Mouse (Mus musculus) monocyte, adult 2 months (primary cell): ENCODE results near the gene Nuak1.

Experiments used
- DNase-seq, 2 experiments: peaks; one replicate each; pipeline ENCODE4 v3.0.0; 2022; ENCODE audit warnings: low spot score in 2 of 2, low read depth in 1 of 2

The Nuak1 gene

DNA sequence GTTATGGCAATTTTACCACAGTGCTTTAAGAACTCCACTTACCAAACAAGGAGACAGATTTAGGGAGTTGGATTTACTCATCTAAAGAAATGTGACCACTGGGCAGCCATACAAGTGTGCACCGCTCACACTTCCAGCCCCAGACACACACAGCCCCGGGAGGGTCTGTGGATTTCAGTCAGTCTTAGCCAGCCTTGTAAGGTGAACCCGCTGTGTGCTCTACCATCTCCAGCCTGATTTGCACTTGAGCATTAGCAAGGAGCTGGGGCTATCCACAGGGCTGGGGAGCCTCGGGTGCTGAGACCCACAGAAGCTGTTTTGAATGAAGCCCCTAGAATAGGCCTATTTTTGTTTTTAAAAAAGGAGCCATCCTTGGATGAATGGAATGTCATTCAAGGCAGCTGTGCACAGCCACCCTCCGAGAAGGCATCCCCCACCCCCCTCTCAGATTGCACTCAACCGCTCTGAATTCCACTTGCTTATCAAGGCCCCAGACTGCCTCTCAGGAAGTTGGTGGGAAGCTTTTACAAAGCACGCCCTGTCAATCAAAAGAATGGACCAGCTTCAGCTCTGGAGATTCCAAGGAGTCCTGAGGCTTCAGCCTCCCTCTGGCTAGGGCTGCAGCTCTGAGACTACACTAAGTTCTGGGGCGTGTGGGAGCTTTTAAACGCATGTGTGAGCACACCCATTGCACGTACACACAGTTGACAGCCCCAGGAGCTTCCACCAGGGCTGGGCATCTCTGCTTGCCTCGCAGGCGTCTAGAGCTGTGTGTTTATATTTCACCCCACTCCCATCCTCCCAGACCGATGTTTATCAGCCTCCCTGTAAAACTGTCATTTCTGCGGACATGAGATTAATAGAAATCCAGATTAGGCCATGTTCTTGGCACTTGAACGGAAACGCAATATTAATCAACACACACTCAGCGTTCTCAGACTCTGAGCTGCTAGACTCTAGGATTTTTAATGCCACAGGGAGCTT is 57.2 kb downstream of the Nuak1 start:
- no peak for DNase-seq

- no peak for DNase-seq
Measured at GRCm38 (mm10) chr10:84381276-84381798, 59.1 kb downstream of the Nuak1 start.

DNA sequence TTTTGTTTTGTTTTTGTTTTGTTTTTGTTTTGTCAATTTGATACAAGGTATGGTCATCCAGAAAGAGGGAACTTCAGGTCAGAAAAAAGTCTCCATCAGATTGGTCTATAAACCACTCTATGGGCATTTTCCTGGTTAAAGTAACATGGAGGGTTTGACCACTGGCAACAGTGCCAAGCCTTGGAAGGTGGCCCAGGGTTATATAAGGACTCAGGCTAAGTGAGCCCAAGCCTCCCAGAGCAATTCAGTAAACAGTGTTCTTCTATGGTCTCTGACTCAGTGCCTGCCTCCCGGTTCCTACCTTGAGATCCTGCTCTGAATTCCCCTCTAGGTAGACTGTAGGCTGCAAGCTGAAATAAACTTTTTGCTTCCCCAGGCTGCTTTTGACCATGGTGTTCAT is 61.0 kb downstream of the Nuak1 start:
- no peak for DNase-seq

DNA sequence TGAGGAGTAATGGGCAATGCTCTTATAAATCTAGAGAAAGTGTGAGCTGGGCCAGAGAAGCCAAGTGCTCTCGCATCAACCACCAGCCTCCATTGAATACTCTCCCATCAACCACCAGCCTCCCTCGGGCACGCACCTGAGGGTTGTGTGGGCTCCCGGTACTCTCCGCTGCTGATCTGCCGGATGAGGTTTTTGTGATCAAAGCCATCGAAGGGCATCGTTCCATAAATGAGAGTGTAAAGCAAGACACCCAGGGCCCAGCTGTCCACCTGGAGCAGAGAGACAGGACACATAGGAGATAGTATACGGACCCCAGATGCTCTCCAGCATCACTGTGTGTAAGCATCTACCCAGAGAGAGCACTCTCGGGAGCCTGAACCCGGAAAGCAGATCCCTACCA is 62.4 kb downstream of the Nuak1 start:
- DNase-seq: no peak

- DNase-seq: no peak
Measured at GRCm38 (mm10) chr10:84376346-84376745, 64.1 kb downstream of the Nuak1 start.

DNA sequence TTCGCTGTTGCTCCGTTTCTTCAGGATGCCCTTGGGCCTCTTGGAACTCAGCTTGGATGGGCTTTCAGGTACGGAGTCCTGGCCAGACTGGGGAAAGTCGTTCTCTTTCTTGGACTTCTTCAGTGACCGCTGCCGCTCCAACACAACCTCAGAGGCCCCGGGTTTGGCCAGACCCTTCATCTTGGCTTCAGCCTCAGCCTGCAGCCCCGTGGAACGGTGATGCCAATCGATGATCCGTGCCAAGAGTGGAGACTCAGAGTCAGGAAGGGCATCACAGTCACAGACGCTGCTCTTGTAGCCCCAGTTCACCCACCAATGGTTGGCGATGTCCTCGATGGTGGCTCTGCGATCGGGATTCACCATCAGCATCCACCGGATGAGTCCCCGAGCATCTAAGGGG is 65.4 kb downstream of the Nuak1 start:
- no peak for DNase-seq

DNA sequence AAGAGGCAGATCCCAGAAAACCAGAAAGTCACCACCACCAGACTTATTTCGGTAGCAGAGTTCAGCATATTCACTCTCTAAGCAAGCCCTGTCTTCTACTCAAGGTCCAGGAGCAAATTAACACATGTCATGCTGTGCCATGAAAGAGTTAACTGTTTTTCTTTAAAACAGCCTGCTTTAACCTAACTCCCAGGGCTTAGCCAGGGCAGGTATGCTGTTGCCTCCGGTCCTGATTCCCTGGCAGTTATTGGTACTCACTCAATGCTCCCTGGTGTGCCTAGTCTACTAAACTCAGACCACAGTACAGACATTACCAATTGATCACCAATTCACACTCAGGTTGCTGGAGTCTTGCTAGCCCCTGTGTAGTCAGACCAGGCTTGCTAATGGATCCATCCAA is 66.9 kb downstream of the Nuak1 start:
- no peak for DNase-seq

DNA sequence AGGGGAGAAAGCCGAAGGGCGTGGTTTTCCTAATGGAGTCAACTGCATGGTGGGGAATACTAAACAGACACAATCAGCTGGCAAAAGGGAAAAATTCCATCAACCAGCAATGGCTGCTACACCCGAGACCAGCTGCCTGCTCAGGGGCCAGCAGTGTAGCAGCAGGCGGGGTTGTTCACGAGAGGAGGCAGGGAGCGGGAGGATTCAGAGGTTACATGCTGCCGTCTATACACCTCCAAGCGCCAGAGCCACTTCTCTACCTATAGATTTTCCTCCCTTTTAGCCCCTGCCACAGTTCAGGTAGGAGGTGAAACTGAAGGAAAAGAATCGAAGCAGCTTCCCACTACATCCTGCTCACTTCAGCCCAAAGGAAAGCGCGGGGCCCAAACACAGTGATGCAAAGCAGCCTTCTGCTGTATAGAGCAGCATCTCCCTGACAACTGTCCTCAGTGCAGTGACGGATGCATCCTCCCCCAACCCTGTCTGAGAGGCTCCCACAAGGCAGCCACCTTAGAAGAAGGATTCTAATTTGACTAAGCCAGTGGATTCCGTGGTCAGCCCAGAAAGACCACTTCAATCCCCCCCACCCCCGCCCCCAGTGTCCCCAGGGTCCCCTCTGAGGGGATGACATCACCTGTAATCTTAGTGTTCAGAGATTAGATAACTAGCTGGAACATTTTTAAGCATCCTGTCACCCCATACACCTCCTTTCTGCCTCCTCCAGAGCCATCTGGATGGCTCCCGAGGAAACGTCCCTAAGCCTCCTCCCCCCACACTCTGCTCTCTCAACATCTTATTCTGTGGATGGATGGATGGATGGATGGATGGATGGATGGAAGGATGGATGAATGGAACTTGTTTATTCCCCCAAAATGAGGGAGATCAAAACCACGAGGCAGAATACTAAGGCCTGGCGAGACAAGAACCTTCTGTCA is 68.0 kb downstream of the Nuak1 start:
- no peak for DNase-seq

DNA sequence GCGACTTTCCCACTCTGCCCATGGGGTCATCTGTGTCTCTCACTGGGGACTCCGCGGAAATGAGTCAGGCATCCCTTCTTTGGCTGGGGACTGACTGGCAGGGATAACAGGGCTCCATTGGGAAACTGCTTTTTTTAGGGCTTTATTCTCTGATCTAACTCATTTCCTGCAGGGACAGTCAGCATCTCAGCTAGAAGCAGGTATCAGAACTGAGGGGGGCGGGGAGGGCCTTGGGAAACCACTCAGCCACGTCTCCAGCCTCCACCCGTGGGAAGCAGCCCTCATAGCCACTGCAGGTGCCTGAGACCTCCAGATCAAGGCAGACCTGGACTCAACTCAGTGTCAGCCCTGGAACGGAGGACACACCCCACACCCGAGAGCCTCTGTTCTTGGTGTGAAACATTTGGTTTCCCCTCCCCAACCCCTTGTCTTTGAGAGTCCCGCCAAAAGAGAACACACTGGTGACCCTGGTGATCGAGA is 68.7 kb downstream of the Nuak1 start:
- DNase-seq: no peak

- no peak for DNase-seq
Measured at GRCm38 (mm10) chr10:84371230-84371629, 69.2 kb downstream of the Nuak1 start.

GRCm38 (mm10) chr10:84369646-84370314 is 70.6 kb downstream of the Nuak1 start:
- DNase-seq: no peak

- no peak for DNase-seq
Measured at GRCm38 (mm10) chr10:84368185-84368584, 72.2 kb downstream of the Nuak1 start.

DNA sequence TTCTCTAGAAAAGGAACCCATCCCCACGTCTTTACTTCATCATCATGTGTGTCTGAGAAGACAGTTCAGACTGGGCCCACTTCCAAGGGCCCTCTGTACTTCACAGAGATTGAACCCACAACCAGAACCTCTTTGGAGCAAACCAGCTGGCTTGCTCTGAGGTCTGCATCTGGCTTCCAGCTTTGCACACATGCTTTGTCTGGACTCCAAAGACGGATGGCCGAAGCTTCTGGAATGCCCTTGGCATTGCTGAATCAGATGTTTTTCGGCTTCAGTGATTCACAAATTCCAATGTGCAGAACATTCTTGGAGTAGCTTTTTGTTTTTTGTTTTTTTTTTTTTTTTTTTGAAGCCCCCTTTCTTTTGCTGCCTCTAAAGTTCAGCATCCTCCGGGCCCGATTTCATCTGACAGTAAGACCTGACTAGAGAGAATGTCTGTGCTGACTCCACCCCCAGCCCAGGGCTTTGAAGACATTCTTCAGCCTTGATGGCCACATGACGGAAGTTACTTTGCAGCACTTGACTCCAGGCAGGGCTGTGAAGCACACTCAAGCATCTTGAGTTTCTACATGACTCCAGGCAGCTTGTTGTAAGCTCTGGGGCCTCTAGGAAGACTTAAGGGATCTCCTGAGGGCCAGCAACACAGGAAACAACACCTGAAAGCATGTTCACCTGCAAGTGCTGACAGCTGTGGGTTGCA is 75.1 kb downstream of the Nuak1 start:
- DNase-seq: no peak

GRCm38 (mm10) chr10:84363833-84364232 is 76.6 kb downstream of the Nuak1 start:
- no peak for DNase-seq

- no peak for DNase-seq
Measured at GRCm38 (mm10) chr10:84360953-84361352, 79.4 kb downstream of the Nuak1 start.

DNA sequence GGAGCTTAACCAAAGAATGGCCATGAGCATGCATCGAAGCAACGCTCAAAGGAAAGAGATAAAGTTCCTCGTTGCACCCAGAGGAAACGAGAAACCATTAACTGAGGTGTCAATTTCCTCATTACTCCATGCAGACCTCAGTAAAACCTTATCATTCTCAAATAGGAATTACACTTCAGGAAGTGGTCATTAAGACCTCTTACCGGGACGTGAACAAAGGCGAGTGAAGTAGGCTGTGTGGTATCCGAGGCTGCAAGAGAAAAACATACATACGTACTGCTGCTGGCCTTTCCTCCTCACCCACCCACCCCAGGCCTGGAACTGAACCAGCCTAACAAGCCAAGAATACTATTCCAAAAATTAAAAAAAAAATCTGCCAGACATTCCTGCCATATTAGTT is 80.0 kb downstream of the Nuak1 start:
- no peak for DNase-seq

- DNase-seq: no peak
Measured at GRCm38 (mm10) chr10:84358738-84359120, 81.7 kb downstream of the Nuak1 start.

GRCm38 (mm10) chr10:84357997-84358737 is 82.2 kb downstream of the Nuak1 start:
- no peak for DNase-seq

DNA sequence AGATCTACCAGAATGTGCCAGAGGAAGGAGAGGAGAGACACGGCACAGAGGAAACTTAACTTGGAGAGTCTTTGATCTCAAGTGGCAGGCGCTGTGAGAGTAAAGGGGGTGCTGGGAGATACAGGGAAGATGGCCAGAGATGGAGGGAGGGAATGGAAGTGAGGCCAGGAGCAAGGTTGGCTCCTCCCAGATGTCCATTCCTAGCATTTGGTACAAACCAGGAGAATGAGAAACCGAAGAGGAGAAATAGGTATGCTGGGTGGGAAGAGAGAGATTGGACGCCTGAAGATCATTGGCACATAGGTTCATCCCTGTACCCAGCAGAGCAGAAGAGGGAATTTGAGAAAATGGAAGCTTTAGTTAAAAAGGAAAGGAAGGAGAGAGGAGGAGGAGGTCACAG is 82.8 kb downstream of the Nuak1 start:
- no peak for DNase-seq

DNA sequence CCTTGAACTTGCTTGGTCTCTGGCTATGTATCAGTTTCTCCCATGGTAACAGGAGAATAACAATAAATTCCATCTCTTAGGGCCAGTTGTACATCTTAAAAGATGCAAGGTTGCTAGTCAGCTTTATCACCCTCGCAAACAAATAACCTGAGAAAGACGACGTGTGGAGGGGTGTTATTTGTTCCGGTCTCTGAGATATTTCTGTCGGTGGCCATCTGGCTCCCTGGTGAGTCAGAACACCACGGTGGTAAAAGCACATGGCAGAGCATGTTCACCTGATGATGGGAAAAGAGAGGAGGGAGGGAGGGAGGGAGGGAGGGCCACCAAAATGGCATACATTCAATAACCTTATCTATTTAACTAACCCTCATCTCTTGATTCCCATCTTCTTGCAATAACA is 86.1 kb downstream of the Nuak1 start:
- DNase-seq: no peak
